Mouse (Mus musculus) bone marrow, adult 2 months (tissue): ENCODE data around the gene Anapc15-ps.

Experiments used
- CTCF ChIP-seq: fragments of 200-500 bp; IDR thresholded peaks from 2 replicates; pipeline ENCODE4 v1.5.1; 2011; ENCODE audit warnings: low read length, control low read depth; ENCODE audit not compliant: control insufficient read depth, insufficient read depth
- POLR2A ChIP-seq: fragments of 200-500 bp; IDR thresholded peaks from 2 replicates; pipeline ENCODE4 v1.6.1; 2011; ENCODE audit warnings: low read depth, mild to moderate bottlenecking, control low read depth, low read length, borderline replicate concordance; ENCODE audit not compliant: control insufficient read depth

- TF ChIP-seq POLR2A (no peak), CTCF (no peak)
These were observed 25.9 kb upstream of the Anapc15-ps start for GRCm38 (mm10) chr10:95698920-95699714.
